Mouse (Mus musculus) neural tube, embryonic 14.5 days (tissue): ENCODE data around the gene Rbfox3. TPM values are rescaled to one million over a fixed set of nuclear protein-coding genes. Genes with fewer than 3 reads are reported as not detected.

Experiments
- ATAC-seq: fragments of 200-750 bp; cut with Nextera tagmentation; 2 replicates; pipeline ENCODE4 v1.8.0; 2017; ENCODE audit warnings: low read depth, mild to moderate bottlenecking, moderate TSS enrichment, moderate library complexity
- H3K27ac ChIP-seq: fragments of 300-500 bp; sonication (generic); 2 replicates; pipeline ENCODE4 v1.5.1; 2014; ENCODE audit warnings: low read depth, mild to moderate bottlenecking, control low read depth, low read length, moderate library complexity, mixed read lengths
- H3K27me3 ChIP-seq: fragments of 300-500 bp; sonication (generic); 2 replicates; pipeline ENCODE4 v1.6.1; 2014; ENCODE audit warnings: low read length; ENCODE audit not compliant: control insufficient read depth, insufficient read depth
- H3K36me3 ChIP-seq: fragments of 300-500 bp; sonication (generic); 2 replicates; pipeline ENCODE4 v1.6.1; 2014; ENCODE audit warnings: low read length, mixed read lengths; ENCODE audit not compliant: control insufficient read depth, insufficient read depth
- H3K4me1 ChIP-seq: fragments of 300-500 bp; sonication (generic); 2 replicates; pipeline ENCODE4 v1.6.1; 2014; ENCODE audit warnings: low read length; ENCODE audit not compliant: control insufficient read depth, insufficient read depth
- H3K4me2 ChIP-seq: fragments of 300-500 bp; sonication (generic); 2 replicates; pipeline ENCODE4 v1.6.1; 2014; ENCODE audit warnings: mild to moderate bottlenecking, low read depth, low read length, control low read depth
- H3K4me3 ChIP-seq: fragments of 300-500 bp; sonication (generic); 2 replicates; pipeline ENCODE4 v1.5.1; 2014; ENCODE audit warnings: low read depth, low read length, control low read depth, mixed read lengths
- H3K9ac ChIP-seq: fragments of 300-500 bp; sonication (generic); replicated peaks from 2 replicates; pipeline ENCODE4 v1.6.1; 2014; ENCODE audit warnings: low read depth, mild to moderate bottlenecking, control low read depth, low read length, mixed read lengths
- H3K9me3 ChIP-seq: fragments of 300-500 bp; sonication (generic); 2 replicates; pipeline ENCODE4 v1.6.1; 2016; ENCODE audit warnings: low read length; ENCODE audit not compliant: control insufficient read depth
- whole genome bisulfite sequencing: fragments of 180-500 bp; shearing (Covaris S2); extraction: QIAGEN DNeasy Blood & Tissue Kit; methylation state at CpG from one replicate; pipeline ENCODE4 v1.1.7; 2014; 5-methylcytosine and 5-hydroxymethylcytosine counted together
- polyA plus RNA-seq: library from polyadenylated mRNA; unstranded; fragments of >200 nt; fragmentation: Nextera tagmentation; extraction: Ambion mirVana; gene quantifications from 2 replicates; pipeline ENCODE4 v1.2.1, GENCODE M21; 2014

Gene Rbfox3
- polyA plus RNA-seq, 1 experiment from 2014 or later, result 82.7 TPM

DNA sequence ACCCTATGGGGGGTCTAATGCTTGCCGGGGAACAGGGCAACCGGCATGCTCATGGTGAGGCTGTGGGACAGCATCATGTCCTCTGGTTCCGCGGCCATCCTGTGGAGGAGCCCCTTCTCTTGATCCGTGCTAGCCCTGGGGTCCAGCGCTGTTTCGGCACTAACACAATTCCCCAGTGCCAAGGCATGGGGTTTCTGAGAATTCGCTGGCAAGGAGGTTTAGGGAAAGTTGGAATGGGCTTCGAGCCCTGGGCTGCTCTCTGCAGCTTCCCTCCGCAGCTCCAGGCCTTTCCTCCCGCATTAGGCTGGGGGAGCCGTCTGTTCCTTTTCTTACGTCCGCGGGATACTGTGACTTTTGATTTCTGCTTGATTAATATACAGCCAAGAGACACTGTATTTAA lies 334.1 kb downstream of the Rbfox3 start:
- no peaks in the 10 kb centered on the region for H3K36me3 ChIP-seq
- ATAC-seq, result no peak
- no peaks in the 10 kb centered on the region for H3K27me3 ChIP-seq
- WGBS, result 58% methylated on average over 15 of the region's 15 CpGs
- H3K4me2 ChIP-seq, result no peak overlapping the region
- no peak overlapping the region for H3K9ac ChIP-seq
- no peak overlapping the region for H3K27ac ChIP-seq
- no peaks in the 10 kb centered on the region for H3K9me3 ChIP-seq
- peaks cover 33% of the 10 kb centered on the region for H3K4me1 ChIP-seq
- H3K4me3 ChIP-seq, result no peak overlapping the region

DNA sequence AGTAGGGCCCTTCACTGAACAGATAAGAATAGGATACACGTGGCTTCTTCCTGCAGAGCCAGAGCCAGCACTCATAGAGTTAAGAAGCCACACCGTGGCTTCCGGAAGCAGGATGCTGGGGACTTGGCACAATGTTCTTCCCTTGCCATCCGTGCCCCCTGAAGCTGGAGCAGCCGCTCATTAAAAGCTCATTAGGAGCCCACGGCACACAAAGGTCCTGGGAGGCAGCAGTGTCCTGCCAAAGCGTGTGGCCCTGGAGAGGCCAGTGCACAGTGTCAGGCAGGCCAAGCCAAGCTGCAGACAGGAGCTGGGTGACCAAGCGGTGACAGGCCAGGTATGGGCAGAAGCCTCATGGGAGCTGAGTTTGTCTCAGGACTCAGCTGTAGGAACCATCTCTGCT lies 334.8 kb downstream of the Rbfox3 start:
- no peak overlapping the region for H3K4me2 ChIP-seq
- H3K27ac ChIP-seq, result no peak overlapping the region
- H3K4me1 ChIP-seq, result peaks cover 29% of the 10 kb centered on the region
- no peak overlapping the region for H3K4me3 ChIP-seq
- WGBS, result 30% methylated on average over 8 of the region's 8 CpGs
- no peak for ATAC-seq
- no peaks in the 10 kb centered on the region for H3K27me3 ChIP-seq
- no peaks in the 10 kb centered on the region for H3K9me3 ChIP-seq
- H3K9ac ChIP-seq, result no peak overlapping the region
- H3K36me3 ChIP-seq, result no peaks in the 10 kb centered on the region

DNA sequence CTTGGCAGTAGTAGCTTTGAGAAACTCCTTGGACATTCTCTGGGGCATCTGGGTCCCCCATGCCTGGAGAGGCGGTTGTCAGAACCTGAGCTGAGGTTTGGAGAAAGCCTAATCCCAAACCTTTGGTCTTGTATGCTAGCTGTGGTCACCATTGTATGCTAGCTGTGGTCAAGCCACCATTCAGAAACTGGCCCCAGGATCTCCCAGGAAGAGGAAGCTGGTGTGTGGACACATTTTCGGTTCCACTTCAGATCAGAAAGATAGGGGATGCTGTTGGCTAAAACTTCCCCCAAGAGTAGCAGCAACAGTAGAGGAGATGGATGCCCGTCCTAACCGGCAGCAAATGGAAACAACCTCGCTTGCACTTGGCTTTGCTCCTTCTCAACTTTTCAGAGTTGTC lies 337.0 kb downstream of the Rbfox3 start:
- WGBS, result 88% methylated on average over 5 of the region's 5 CpGs
- no peaks in the 10 kb centered on the region for H3K36me3 ChIP-seq
- no peak for ATAC-seq
- peaks cover 41% of the 10 kb centered on the region for H3K4me1 ChIP-seq
- no peak overlapping the region for H3K27ac ChIP-seq
- H3K27me3 ChIP-seq, result peaks cover 12% of the 10 kb centered on the region
- H3K4me3 ChIP-seq, result no peak overlapping the region
- no peak overlapping the region for H3K4me2 ChIP-seq
- no peaks in the 10 kb centered on the region for H3K9me3 ChIP-seq
- no peak overlapping the region for H3K9ac ChIP-seq

DNA sequence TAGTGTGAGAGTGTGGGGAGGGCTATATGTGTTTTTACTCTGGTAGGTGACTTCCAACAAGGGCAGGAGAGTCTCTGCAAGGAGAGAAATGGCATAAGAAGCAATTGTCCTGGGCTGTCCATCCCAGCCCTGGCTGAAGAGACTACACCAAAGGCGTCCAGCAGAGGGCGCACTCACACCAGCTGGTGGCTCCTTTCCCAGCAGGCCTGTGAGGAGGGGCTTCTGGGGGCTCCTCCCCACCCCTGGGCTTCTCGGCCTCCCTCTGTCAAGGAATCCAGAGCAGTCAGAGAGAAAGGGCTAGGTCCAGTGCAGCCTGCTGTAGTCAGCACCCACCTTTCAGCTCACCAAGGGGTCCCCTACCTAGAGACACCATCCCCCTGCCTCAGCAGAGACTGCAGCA lies 337.8 kb downstream of the Rbfox3 start:
- peak; percentile 35 for ATAC-seq
- Histone ChIP-seq H3K9me3 (no peaks in the 10 kb centered on the region), H3K27ac (0 out of 2 replicates have a peak overlapping the region, but pooled peaks have one; percentile 44), H3K4me1 (peaks cover 48% of the 10 kb centered on the region), H3K36me3 (no peaks in the 10 kb centered on the region), H3K27me3 (peaks cover 21% of the 10 kb centered on the region), H3K4me3 (no peak overlapping the region), H3K4me2 (no peak overlapping the region), H3K9ac (no peak overlapping the region)
- 1% methylated on average over 3 of the region's 3 CpGs for WGBS

DNA sequence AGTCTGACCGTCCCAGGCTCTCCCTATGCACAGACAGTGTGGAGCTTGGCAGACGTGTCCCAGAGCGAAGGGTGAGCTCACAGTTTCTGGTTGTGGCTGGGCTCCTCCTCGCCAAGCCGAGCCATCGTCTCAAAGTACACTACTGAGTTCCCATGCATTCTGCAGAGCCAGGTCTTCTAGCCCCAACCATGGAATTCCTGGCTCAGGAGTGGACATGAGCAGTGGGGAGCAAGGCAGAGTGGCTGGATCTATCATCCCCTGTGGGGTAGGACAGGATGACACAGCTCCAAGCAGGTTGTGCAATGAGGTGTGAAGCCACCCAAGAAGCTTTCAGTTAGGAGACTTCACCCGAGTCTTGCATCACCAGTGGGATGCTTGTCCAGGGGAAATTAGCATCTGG lies 338.4 kb downstream of the Rbfox3 start:
- no peak overlapping the region for H3K4me2 ChIP-seq
- H3K4me3 ChIP-seq, result no peak overlapping the region
- H3K9me3 ChIP-seq, result no peaks in the 10 kb centered on the region
- peaks cover 22% of the 10 kb centered on the region for H3K27me3 ChIP-seq
- H3K36me3 ChIP-seq, result no peaks in the 10 kb centered on the region
- no peak for ATAC-seq
- peaks cover 48% of the 10 kb centered on the region for H3K4me1 ChIP-seq
- H3K27ac ChIP-seq, result no peak overlapping the region
- WGBS, result 70% methylated on average over 7 of the region's 7 CpGs
- H3K9ac ChIP-seq, result no peak overlapping the region

DNA sequence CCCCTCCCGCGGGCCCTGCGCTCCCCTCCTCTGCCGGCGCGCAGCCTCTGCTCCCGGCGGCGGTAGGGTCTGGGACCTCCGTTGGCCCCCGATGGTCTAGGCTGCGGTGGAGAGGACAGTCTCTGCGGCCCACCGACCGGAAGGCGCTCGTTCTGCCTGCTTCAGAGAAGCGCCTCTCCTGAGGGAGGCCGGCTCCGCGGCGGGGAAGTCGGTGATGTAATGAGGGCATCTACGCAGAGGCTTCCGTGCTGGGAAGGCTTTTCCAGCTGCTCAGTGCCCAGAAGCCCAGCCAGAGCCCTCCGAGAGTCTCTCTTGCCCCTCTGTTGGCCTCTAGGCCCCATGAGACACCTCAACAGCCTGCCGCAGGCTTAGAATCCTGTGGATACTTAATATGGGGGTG lies 341.2 kb downstream of the Rbfox3 start:
- H3K4me3 ChIP-seq, result peak overlapping the region; percentile 42
- peak; percentile 16 for ATAC-seq
- H3K27me3 ChIP-seq, result peaks cover 22% of the 10 kb centered on the region
- H3K27ac ChIP-seq, result peak overlapping the region; percentile 35
- H3K36me3 ChIP-seq, result no peaks in the 10 kb centered on the region
- H3K4me1 ChIP-seq, result peaks cover 26% of the 10 kb centered on the region
- H3K9ac ChIP-seq, result peak overlapping the region; percentile 56
- no peaks in the 10 kb centered on the region for H3K9me3 ChIP-seq
- WGBS, result under 1% methylated on average over 18 of the region's 27 CpGs
- peak overlapping the region; percentile 86 for H3K4me2 ChIP-seq

DNA sequence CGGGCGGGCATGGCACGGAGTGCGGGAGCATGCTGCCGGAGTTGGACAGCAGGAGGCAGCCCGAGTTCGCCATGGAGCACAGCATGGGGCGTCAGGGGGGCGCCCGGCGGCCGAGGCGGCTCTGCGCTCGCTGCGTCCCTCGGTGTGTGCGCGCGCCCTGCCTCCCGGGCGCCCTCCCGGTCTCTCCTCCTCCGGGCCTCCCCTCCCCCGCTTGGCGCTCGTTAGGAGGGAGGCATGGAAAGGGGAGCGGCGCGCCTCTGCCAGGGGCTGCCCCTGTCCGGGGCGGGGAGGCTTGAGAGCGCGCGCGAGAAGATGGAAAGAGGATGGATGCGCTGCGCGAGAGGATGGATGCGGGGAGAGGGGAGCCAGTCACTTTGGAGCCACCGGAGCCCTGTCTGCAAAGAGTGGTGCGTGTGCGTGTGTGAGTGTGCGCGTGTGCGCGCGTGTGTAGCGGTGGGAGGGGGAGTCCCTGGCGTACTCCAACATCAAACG lies 341.8 kb downstream of the Rbfox3 start:
- H3K9ac ChIP-seq, result peak overlapping the region; percentile 56
- peaks cover 26% of the 10 kb centered on the region for H3K4me1 ChIP-seq
- peak overlapping the region; percentile 35 for H3K27ac ChIP-seq
- under 1% methylated on average over 45 of the region's 51 CpGs for WGBS
- no peaks in the 10 kb centered on the region for H3K9me3 ChIP-seq
- peak overlapping the region; percentile 42 for H3K4me3 ChIP-seq
- H3K36me3 ChIP-seq, result no peaks in the 10 kb centered on the region
- peaks cover 22% of the 10 kb centered on the region for H3K27me3 ChIP-seq
- ATAC-seq, result peak; percentile 36
- peak overlapping the region; percentile 86 for H3K4me2 ChIP-seq

DNA sequence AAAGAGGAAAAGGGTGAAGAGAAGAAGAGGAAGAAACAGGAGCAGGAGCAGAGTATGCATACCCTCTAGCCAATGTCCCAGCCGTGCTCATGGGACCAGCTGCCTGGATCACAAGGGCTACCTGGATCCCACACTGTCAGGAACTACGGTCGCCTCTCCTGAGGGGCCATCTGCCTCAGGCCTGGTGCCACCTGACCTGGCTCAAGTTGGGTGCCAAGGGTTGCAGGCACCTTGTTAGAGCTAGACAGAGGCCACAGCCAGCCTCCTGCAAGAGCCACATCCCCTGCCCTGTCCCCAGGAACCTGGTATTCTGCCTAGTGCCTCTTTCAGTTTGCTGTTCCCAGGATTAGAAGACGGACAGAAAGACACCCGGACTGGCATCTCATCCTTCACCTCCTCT lies 347.5 kb downstream of the Rbfox3 start:
- H3K9ac ChIP-seq, result no peak overlapping the region
- no peak for ATAC-seq
- no peak overlapping the region for H3K4me3 ChIP-seq
- no peak overlapping the region for H3K4me2 ChIP-seq
- peaks cover 6% of the 10 kb centered on the region; the same call in 1 of the 2 replicates for H3K4me1 ChIP-seq
- peaks cover 4% of the 10 kb centered on the region for H3K27me3 ChIP-seq
- no peaks in the 10 kb centered on the region for H3K9me3 ChIP-seq
- WGBS, result 81% methylated on average over 5 of the region's 5 CpGs
- H3K36me3 ChIP-seq, result no peaks in the 10 kb centered on the region
- no peak overlapping the region for H3K27ac ChIP-seq

DNA sequence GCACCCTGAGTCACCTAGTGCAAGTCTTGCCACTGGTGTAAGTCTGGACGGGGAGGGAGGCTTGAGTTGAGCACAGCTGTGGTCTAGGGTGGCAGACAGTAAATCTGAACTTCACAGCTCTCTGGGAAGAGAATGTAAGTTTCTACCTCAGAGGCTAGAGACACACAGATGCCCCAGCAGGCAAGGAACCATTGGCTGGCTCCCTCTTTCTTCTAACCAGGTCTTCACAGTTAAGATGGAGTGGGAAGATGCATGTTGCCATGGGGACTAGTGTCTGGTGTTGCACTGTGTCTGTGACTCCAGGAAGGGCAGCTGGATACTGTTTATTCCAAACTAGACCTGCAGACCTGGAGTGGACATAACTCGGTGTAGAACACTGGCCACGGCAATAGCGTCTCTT lies 348.6 kb downstream of the Rbfox3 start:
- Histone ChIP-seq H3K27me3 (no peaks in the 10 kb centered on the region), H3K4me2 (no peak overlapping the region), H3K27ac (no peak overlapping the region), H3K9me3 (no peaks in the 10 kb centered on the region), H3K36me3 (no peaks in the 10 kb centered on the region), H3K4me1 (peaks cover 2% of the 10 kb centered on the region; the same call in 1 of the 2 replicates), H3K4me3 (no peak overlapping the region), H3K9ac (no peak overlapping the region)
- no peak for ATAC-seq
- WGBS, result 85% methylated on average over 4 of the region's 4 CpGs
